Mouse (Mus musculus) lung, embryonic 15.5 days (tissue): ENCODE measurements around the gene Pdx1. TPM values are rescaled to one million over a fixed set of nuclear protein-coding genes. Genes with fewer than 3 reads are reported as not detected.

Experiments used
- ATAC-seq: fragments of 200-750 bp; cut with Nextera tagmentation; 2 replicates; pipeline ENCODE4 v1.8.0; 2017; ENCODE audit warnings: moderate number of reproducible peaks, borderline replicate concordance; ENCODE audit not compliant: low FRiP score, low TSS enrichment; ENCODE audit errors: extremely low read depth
- H3K27ac ChIP-seq: fragments of 300-500 bp; sonication (generic); 2 replicates; pipeline ENCODE4 v1.5.1; 2015; ENCODE audit warnings: moderate library complexity, mild to moderate bottlenecking, inconsistent platforms
- H3K27me3 ChIP-seq: fragments of 300-500 bp; sonication (generic); 2 replicates; pipeline ENCODE4 v1.6.1; 2015; ENCODE audit warnings: inconsistent platforms
- H3K36me3 ChIP-seq: fragments of 300-500 bp; sonication (generic); 2 replicates; pipeline ENCODE4 v1.6.1; 2015; ENCODE audit warnings: inconsistent platforms
- H3K4me1 ChIP-seq: fragments of 300-500 bp; sonication (generic); 2 replicates; pipeline ENCODE4 v1.6.1; 2015; ENCODE audit warnings: inconsistent platforms
- H3K4me2 ChIP-seq: fragments of 300-500 bp; sonication (generic); 2 replicates; pipeline ENCODE4 v1.6.1; 2015; ENCODE audit warnings: inconsistent platforms, mild to moderate bottlenecking, moderate library complexity
- H3K4me3 ChIP-seq: fragments of 300-500 bp; sonication (generic); 2 replicates; pipeline ENCODE4 v1.5.1; 2015; ENCODE audit warnings: mild to moderate bottlenecking, inconsistent platforms
- H3K9ac ChIP-seq: fragments of 300-500 bp; sonication (generic); 2 replicates; pipeline ENCODE4 v1.6.1; 2015; ENCODE audit warnings: inconsistent platforms
- H3K9me3 ChIP-seq: fragments of 300-500 bp; sonication (generic); 2 replicates; pipeline ENCODE4 v1.6.1; 2016; ENCODE audit warnings: inconsistent platforms
- WGBS: fragments of 180-500 bp; shearing (Covaris S2); methylation state at CpG from one replicate; pipeline ENCODE4 v1.1.7; 2015; 5-methylcytosine and 5-hydroxymethylcytosine counted together
- polyA plus RNA-seq: library from polyadenylated mRNA; unstranded; fragments of >200 nt; fragmentation: Nextera tagmentation; extraction: Ambion mirVana; gene quantifications from 2 replicates; pipeline ENCODE4 v1.2.1, GENCODE M21; 2015

Pdx1 gene
- polyA plus RNA-seq, 1 experiment from 2014 or later: not detected

DNA sequence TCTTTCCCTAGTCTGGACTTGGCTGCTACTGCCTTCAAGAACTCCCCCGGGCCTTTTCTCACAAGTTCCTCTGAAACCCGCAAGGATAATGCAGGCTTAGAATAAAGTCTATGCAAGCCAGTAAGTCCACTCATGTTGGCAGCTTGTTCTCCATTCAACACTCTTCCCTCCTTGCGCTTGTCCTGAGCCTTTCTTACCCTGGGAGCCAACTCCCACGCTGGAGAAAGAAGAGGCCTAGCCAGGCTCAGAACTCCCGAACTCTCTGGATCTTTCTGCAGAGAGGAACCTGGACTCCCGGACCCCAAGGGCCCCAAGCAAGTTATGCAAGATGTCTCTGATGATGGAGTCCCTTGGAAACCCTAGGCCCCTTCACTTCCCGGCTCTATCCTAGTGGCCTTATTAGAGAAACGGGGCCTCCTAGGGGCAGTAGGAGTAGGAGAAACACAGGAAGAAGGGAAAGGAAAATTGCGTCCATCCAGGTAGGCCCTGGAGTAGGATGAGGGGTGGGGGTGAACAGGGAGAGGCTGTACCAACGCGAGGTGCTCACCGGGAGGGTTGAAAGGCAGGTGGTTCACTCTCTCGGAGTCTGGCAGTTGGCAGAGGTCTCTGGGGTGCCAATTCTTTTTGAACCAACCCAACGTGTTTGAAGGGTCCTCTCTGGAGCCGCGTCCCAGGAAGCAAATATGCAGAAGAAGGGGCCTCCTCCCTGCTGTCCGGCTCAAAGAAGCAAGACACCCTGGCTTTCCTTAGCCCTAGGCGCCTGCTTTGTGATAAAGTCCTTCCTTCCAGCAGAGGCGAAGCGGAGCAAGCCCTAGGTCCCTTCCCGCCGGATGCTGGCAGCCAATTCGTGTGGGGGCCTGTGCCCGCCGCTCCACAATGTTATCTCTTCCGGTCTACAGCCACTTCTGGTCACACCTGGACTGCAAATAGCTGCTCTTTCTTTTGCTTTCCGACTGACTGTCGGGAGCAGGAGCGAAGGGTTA, 1.2 kb downstream of the Pdx1 start:
- Histone ChIP-seq H3K36me3 (no peaks in the 10 kb centered on the region), H3K4me3 (no peak overlapping the region), H3K27ac (no peak overlapping the region), H3K9ac (no peak overlapping the region), H3K27me3 (peaks cover 99% of the 10 kb centered on the region), H3K4me1 (0 out of 2 replicates have a peak, but pooled peaks cover 9% of the 10 kb centered on the region), H3K9me3 (no peaks in the 10 kb centered on the region; the same call in 1 of the 2 replicates), H3K4me2 (no peak overlapping the region)
- no peak for ATAC-seq
- 2% methylated on average over 29 of the region's 29 CpGs for WGBS

DNA sequence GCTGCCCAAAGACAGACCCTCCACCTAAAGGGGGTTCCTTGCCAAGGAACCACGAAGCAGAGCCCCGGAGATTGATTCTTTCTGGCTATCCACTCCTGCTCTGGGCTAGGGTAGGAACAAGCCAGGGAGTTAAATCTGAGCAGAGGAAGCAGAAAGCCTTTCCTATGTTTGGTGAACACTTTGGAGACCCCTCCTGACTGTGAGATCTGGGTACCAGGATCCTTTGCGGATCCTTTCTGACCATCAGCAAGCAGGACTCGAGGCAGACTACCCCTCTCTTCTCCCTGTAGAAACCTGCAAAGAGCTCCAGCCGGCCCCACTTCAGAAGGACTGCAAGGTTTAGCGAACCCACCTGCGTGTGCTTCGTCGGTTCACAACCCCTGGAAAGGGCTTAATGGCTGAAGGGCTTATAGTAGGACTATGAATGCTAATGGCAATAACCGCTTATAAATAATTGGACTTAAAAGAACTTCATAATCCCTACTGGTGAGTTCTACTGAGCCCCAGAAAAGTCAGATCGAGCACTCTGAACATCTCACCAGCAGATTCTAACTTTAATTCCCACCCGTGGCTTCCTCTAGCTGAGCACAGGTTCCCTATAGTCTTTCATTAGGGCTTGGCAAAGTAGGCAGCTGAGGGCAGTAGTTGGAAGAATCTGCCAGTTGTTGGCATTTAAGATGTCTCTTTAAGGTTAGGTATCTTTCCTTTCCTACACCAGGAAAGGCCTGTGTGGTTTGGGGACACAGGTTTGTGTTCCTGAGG, 2.5 kb downstream of the Pdx1 start:
- Histone ChIP-seq H3K27me3 (peaks cover 99% of the 10 kb centered on the region), H3K9ac (no peak overlapping the region), H3K4me3 (no peak overlapping the region), H3K36me3 (no peaks in the 10 kb centered on the region), H3K27ac (no peak overlapping the region), H3K4me2 (no peak overlapping the region), H3K4me1 (0 out of 2 replicates have a peak, but pooled peaks cover 9% of the 10 kb centered on the region), H3K9me3 (no peaks in the 10 kb centered on the region; the same call in 1 of the 2 replicates)
- no peak for ATAC-seq
- 7% methylated on average over 12 of the region's 12 CpGs for WGBS

DNA sequence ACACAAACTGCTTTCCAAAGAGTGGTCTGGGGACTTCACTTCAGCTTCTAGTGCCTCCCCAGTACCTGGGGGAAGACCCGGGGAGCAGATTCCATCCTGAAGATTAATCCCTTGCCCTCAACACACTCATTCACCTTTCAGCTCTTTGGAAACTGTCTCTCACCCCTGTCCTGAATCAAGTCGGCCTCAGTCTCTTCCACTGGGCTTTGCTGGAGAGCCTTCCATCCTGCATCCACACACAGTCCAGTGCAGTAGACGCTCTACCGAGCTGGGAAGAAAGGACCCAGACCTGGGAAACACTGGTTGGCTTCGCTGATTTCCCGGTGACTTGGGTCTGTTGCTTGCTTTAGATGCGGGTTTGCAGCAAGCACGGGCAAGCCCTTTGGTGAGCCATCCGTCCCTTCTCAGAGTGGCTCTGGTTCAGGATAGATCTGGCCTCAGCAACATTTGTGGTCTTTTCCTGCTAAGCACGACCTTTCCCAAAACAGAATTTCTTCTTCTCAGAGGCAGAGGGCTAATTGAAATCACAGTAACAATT, 3.1 kb downstream of the Pdx1 start:
- ATAC-seq: no peak

DNA sequence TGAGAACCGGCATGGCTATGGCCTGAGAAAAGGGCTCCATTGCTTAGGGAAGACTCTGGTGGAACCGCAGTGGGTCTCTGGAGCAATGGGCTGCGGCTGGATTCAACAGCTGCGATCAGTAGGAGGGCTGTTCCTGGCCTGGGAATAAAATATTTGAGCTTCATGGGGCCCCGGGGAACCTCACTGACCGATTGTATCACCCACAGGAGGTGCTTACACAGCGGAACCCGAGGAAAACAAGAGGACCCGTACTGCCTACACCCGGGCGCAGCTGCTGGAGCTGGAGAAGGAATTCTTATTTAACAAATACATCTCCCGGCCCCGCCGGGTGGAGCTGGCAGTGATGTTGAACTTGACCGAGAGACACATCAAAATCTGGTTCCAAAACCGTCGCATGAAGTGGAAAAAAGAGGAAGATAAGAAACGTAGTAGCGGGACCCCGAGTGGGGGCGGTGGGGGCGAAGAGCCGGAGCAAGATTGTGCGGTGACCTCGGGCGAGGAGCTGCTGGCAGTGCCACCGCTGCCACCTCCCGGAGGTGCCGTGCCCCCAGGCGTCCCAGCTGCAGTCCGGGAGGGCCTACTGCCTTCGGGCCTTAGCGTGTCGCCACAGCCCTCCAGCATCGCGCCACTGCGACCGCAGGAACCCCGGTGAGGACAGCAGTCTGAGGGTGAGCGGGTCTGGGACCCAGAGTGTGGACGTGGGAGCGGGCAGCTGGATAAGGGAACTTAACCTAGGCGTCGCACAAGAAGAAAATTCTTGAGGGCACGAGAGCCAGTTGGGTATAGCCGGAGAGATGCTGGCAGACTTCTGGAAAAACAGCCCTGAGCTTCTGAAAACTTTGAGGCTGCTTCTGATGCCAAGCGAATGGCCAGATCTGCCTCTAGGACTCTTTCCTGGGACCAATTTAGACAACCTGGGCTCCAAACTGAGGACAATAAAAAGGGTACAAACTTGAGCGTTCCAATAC, 4.7 kb downstream of the Pdx1 start:
- no peaks in the 10 kb centered on the region for H3K36me3 ChIP-seq
- no peaks in the 10 kb centered on the region; the same call in 1 of the 2 replicates for H3K9me3 ChIP-seq
- WGBS: 2% methylated on average over 48 of the region's 48 CpGs
- H3K4me1 ChIP-seq: 0 out of 2 replicates have a peak, but pooled peaks cover 9% of the 10 kb centered on the region
- H3K27me3 ChIP-seq: peaks cover 98% of the 10 kb centered on the region
- no peak for ATAC-seq
- no peak overlapping the region for H3K27ac ChIP-seq
- no peak overlapping the region for H3K9ac ChIP-seq
- no peak overlapping the region for H3K4me2 ChIP-seq
- no peak overlapping the region for H3K4me3 ChIP-seq

More for the DNA sequence above, 3.1 kb downstream of the Pdx1 start:
- H3K4me3 ChIP-seq: no peak overlapping the region
- WGBS: 1% methylated on average over 10 of the region's 10 CpGs
- no peaks in the 10 kb centered on the region for H3K36me3 ChIP-seq
- H3K9me3 ChIP-seq: no peaks in the 10 kb centered on the region; the same call in 1 of the 2 replicates
- H3K4me2 ChIP-seq: no peak overlapping the region
- no peak overlapping the region for H3K27ac ChIP-seq
- no peak overlapping the region for H3K9ac ChIP-seq
- H3K27me3 ChIP-seq: peaks cover 99% of the 10 kb centered on the region
- H3K4me1 ChIP-seq: 0 out of 2 replicates have a peak, but pooled peaks cover 9% of the 10 kb centered on the region

DNA sequence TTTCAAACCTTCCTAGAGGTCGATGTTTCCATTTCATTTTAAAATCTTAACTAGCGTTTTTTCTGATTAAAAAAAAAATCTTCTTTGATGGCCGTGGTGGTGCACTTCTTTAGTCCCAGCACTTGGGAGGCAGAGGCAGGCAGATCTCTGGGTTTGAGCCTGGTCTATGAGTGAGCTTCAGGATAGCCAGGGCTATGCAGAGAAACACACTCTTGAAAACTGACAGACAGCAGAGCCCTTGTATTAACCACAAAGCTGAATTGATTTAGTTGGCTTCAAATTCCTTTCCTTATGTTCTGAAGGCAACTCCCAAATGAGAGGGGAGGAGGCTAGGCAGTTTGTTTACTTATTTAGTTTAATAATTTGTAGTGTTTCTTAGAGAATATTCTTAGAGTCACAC, 6.0 kb downstream of the Pdx1 start:
- no peak for ATAC-seq
- H3K36me3 ChIP-seq: no peaks in the 10 kb centered on the region
- H3K4me1 ChIP-seq: 0 out of 2 replicates have a peak, but pooled peaks cover 5% of the 10 kb centered on the region
- no peak overlapping the region for H3K27ac ChIP-seq
- peaks cover 98% of the 10 kb centered on the region for H3K27me3 ChIP-seq
- H3K4me3 ChIP-seq: no peak overlapping the region
- no peak overlapping the region for H3K4me2 ChIP-seq
- H3K9me3 ChIP-seq: no peaks in the 10 kb centered on the region; the same call in 1 of the 2 replicates
- no peak overlapping the region for H3K9ac ChIP-seq
- 11% methylated on average over 3 of the region's 3 CpGs for WGBS

DNA sequence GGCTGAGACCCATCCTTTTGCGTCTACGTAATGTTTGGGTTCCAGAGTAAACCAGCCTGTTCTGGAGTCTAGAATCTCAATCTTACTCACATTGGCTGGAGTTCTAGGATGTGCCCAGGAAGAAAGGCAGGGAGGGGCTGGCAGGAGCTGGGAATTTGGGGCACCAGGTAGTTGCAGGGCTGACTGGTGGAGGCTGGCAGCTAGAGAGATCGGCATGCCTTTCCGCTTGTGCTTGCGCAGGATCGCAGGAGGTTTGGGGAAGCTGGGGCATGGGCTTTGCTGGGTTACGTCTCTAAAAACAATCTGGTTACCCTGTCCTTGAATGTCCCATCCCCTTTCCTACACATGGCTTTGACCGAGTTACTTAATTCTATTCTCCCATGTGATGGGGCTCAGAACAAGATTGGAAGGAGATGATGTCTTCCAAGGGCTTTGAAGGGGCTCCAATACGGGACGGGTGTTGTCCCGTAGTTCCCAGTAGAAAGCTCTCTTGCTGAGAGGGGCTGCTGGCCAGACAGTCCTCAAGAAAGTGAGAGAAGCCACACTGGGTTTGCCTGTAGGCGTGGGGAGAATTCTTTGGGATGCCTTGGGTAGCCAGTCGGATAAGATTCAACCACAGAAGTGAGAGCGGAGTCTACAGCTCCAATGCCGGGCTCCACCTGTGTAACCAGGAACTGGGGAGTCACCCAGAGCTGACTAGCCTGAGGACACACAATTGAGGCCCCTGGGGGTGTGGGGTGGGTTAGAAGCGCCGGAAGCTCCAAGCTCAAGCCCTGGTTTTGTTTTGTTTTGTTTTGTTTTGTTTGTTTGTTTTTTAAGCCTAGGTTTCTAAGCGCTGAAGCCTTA, 7.2 kb downstream of the Pdx1 start:
- Histone ChIP-seq H3K4me1 (no peaks in the 10 kb centered on the region), H3K36me3 (no peaks in the 10 kb centered on the region)

DNA sequence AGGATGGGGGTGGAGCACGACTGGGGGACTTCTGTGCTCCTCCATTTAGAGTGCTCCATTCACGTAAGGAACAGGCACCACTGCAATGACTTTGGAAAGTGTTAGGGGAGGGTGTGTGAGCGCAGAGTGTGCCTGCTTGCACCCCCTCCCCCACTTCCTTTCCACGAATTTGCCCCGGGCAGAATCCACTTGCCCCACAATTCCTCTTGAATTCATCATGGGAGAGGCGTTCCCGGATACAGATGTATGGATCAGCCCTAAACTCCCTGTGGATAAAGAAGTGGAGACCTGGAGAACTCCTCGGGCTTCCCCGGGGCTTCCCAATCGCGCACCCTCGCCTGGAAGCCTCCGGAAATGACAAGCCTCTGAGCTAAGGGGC, 7.8 kb downstream of the Pdx1 start:
- Histone ChIP-seq H3K4me3 (no peak overlapping the region), H3K4me2 (no peak overlapping the region), H3K9ac (no peak overlapping the region), H3K36me3 (no peaks in the 10 kb centered on the region), H3K9me3 (no peaks in the 10 kb centered on the region; the same call in 1 of the 2 replicates), H3K27me3 (peaks cover 92% of the 10 kb centered on the region), H3K27ac (no peak overlapping the region), H3K4me1 (no peaks in the 10 kb centered on the region)
- WGBS: 0% methylated on average over 13 of the region's 13 CpGs
- ATAC-seq: no peak

More for the DNA sequence above, 7.2 kb downstream of the Pdx1 start:
- Histone ChIP-seq H3K27me3 (peaks cover 98% of the 10 kb centered on the region), H3K4me2 (no peak overlapping the region), H3K4me3 (no peak overlapping the region), H3K27ac (no peak overlapping the region), H3K9ac (no peak overlapping the region), H3K9me3 (no peaks in the 10 kb centered on the region; the same call in 1 of the 2 replicates)
- no peak for ATAC-seq
- WGBS: 2% methylated on average over 18 of the region's 18 CpGs

DNA sequence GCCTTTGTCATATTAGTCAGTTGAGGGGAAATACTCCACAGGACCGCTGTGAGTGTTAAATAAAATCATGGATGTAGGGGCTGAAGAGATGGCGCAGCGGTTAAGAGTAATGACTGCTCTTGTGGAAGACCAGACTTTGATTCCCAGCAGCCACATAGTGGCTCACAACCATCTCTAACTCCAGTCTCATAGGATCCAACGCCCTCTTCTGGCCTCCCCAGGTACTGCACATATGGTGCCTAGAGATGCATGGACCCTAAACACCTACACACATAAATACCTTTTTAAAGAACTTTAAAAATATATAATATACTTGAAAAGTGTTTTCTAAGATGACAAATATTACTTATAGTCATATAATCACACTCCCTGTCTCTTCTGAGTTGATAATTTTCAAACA, 14.6 kb downstream of the Pdx1 start:
- Histone ChIP-seq H3K4me2 (no peak overlapping the region), H3K27ac (no peak overlapping the region), H3K9ac (no peak overlapping the region), H3K9me3 (no peaks in the 10 kb centered on the region), H3K36me3 (no peaks in the 10 kb centered on the region), H3K4me3 (no peak overlapping the region), H3K4me1 (no peaks in the 10 kb centered on the region), H3K27me3 (peaks cover 30% of the 10 kb centered on the region)
- 68% methylated on average over 4 of the region's 4 CpGs for WGBS
- ATAC-seq: no peak

DNA sequence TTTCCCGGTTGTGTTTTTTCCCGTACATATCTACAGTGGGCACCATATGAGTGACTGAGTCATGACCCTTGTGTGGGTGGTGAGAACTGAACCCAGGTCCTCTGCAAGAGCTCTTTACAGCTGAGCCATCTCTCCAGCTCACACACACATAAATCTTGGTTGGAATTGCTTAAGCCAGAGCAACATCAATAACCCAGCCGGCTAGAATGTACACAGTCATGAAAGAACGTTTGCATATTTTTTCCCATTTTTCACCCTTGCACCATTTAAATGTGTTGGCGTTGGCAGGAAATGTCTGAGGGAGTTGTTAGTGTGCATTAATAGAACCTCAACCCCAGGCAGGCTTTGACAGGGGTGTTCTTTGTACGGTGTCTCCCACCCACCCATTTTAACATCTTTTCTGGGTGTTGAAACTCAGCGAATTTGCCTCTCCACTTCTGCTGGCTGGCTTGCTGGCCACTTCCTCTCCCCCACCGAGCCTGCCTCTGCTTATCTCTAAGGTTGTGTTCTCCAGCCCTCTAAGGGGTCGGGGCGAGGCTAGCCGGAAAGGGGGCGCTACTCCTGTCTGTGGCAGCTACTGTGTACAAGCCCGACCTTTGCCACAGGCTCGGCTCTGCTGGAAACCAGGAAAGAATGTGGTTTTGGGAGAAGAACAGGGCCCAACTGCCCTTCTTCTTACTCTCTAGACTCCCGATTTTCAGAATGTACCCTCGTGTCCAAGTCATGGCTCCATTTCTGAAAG, 22.2 kb downstream of the Pdx1 start:
- H3K9ac ChIP-seq: no peak overlapping the region
- ATAC-seq: no peak
- no peaks in the 10 kb centered on the region; the same call in 1 of the 2 replicates for H3K4me1 ChIP-seq
- H3K4me2 ChIP-seq: no peak overlapping the region
- no peaks in the 10 kb centered on the region for H3K9me3 ChIP-seq
- H3K27ac ChIP-seq: no peak overlapping the region
- H3K36me3 ChIP-seq: no peaks in the 10 kb centered on the region
- H3K4me3 ChIP-seq: no peak overlapping the region
- H3K27me3 ChIP-seq: peaks cover 50% of the 10 kb centered on the region
- 16% methylated on average over 16 of the region's 16 CpGs for WGBS
